Mouse (Mus musculus): ENCODE data around the gene Cyp24a1.
"Not testable (repeated sequence)": the region's sequence is repeated elsewhere in the genome, so short reads cannot be mapped to it uniquely, and the experiment has no call there.

Gene Cyp24a1

DNA sequence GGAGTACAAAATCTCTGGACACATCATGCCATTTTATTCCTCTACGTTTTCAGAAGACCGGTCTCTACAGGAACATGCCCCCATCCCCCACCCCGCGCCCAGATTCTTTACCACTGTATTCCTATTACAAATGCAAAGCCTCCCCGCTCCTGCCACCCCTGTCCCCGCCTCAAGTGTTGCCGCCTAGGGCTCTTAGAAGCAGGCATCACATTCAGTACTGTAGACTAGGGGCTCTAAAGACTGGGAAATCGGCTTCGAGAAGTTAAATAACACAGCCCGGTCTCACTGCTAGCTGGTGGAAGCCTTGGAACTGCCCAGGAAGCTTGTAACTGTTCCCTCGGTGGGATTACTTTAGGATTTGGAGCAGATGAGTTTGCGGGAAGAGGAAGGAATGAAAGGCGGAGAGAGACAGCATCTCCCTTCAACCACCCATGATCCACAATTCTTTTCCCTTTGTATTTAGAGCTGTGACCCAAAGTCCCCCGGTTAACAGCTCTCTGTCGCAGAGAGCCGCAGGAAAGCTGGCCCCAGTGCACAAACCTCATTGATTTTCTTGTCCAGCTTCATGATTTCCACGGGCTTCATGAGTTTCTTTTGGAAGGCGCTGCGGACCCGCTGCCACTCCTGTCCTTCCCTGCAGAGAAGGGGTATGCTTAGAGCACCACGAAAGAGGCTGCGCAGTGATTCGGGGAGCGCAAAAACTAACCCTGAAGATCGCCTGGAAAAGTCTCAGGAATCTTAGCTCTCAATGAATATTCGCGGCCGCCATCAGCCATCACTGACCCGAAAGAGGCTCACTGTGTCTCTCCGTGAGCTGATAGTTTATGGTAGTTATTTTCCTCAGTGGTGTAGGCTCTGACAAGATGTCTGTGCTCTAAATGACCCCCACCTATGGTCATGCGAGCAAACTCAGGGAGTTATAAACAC, 1.9 kb downstream of the Cyp24a1 start:
- no peak for DNase-seq

DNA sequence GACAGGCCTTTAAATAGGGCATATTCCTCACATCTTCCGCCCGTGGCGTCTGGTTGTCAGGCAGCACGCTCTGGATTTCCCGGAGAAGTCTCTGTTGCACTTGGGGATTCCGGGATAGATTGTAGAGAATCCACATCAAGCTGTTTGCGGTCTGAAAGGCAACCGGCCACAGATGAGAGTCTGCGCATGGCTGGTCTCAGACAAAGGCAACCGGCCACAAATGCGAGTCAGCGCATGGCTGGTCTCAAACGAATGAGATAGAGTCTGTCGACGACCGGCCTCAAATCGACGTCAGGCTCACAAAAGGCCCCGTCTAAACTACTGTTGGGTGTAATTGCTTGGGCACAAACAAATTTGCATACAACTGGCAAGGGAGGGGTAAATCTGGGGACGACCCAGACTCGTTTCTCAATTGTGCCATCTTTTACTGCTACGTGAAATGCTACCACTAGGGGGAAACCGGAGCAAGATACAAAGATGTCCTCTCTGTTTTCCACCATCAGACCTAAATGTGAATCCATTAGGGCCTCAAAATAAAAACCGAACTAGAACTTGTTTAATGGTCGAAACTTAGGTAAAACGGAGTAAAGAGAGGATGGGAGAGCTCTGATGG, 8.9 kb downstream of the Cyp24a1 start:
- DNase-seq = no peak

DNA sequence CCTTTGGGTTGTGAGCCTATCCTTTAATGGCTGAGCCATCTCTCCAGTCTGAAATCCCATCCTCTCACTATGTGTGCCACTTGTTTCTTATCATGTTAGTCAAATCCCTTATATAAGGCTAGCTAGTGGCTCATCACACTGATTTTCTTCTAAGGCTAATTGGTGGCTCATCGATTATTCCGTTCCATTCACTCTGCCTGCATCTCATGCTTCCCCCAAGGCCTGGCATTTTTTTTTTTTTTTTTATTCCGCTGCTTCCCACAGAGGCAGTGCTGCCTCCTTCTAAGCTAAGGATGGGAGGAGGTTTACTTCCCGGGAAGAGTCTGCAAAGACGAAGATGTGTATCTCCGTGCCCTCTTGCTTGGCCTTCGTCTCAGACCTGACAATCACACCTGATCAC, 9.7 kb downstream of the Cyp24a1 start:
- DNase-seq = no peak

DNA sequence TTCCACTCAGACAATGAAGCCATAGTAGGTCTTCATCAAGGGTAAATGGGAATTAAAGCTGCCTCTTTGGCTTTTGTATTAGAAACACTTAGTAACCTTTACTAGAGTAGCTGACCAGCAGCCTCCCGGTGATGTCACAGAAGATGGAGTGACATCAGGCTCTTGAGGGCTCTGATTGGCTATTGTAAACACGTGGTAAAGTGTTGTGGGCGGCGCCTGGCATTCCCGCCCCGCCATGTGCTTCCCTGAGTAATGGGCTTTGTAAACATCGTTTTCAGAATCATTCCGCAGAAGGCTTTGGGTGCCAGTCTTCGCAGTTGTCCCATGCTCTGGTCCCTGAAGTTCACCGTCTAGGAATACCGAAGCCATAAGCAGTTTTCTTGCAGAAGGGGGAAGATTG, 13.0 kb downstream of the Cyp24a1 start:
- DNase-seq = no peak

DNA sequence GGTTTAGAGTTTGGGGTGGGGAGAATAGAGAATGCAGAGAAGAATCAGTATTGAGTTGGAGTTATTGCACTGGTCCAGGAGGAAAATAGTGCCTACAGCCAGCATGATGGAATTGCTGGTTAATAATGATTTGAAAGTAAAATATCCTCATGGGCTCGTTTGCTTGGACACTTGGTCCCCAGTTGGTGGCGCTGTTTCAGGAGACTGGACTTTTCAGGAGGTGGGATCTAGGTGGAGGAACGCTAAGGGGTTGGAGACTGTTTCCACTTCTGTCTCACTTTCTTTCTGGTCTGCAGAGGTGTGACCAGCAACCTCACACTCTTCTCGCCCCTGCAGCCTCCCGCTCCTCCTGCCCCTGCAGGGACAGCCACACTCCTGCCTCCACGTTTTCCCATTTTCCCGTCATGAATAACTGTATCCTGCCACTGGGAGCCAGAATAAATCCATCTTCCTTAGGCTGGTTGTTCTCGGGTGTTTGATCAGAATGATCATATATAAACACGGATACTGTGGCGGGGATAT, 14.9 kb downstream of the Cyp24a1 start:
- DNase-seq = no peak

DNA sequence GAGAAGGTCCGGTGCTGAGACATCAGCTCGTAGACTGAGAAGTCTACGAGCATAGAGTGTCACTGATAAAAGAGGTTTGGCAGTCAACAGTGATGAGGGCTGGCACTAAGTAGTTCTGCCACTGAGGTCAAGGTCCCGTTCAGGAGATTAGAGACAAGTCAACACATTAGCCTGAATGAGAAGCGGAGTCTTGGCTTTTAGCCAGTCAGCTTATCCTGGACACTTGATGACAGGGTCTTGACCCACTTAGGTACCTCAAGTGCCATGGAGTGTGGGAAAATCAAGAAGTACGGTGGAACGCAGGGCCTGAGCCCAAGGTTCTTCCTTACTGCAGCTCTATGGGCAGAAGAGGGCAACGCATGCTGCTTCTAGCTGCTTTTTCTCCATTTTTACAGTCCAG, 20.3 kb downstream of the Cyp24a1 start:
- no peak for DNase-seq

DNA sequence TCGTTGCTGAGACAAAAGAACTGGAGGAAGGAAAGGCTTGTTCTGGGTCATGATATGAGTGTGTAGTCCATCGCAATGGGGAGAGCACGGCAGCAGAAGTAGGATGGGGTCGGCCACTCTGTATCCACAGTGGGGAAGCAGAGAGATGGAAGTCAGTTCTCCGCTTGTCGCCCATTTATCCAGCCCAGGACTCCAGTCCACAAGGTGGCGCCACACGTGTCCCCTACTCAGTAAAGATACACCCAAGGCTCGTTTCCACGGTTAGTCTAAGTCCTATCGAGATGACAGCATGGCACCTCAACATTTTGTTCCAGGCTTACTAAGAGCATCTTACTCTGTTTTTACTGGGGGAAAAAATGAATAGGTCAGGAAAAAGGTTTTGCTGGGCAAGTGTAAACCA, 20.7 kb downstream of the Cyp24a1 start:
- DNase-seq = no peak

DNA sequence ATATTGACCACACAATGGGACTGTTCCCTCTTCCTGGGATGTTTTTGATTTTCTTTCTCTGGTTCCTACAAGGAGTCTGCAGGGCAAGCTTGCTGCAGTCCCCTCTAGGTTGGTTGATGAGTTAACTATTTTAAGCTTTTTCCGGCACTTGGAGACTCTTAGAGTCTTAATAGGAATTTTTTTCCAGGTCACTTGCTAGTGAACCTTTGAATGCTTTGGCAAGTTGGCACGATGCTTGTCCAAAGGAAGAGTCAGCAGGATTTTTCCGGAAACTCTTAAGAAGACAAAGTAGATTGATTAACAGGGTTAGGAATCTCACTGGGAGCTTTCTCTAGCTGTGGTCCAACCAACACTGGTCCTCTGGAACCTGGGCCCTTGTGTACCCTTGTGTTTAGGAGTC, 21.8 kb downstream of the Cyp24a1 start:
- no peak for DNase-seq

DNA sequence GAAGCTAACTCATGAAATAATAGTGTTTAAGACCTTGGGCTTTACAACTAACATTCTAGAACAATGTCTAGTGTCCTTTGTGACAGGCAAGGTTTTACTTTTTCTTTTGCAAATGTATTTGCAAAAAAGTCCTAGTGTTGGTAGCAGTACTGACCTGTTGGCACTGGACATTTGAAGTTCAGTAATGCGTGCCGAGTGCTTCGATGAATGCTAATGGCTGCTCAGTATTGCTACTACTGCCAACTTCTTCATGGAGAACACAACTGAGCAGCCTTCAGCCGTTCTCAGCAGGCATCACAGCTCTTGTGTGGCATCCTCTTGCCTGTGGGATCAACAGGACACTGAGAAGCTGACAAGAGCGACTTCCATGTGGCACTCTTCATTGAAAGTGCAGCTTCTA, 22.8 kb downstream of the Cyp24a1 start:
- DNase-seq = no peak

DNA sequence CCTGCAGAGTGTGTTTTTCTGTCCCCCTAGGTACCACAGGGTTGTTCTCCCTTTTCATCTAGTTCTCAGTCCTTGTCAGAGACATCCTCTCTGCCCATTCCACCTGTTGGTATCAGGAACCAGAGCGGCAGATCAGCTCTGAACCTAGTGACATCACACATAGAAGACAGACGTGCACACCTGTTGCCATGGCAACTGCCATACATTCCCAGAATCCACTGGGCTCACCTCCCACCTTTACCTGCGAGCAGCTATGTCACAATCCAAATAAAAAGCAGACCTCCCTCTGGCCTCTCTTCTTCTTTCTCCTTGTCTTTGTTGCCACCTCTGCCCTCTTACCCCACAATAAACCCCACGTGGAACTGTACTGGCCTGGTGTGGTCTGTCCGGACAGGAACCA, 26.4 kb downstream of the Cyp24a1 start:
- no peak for DNase-seq

DNA sequence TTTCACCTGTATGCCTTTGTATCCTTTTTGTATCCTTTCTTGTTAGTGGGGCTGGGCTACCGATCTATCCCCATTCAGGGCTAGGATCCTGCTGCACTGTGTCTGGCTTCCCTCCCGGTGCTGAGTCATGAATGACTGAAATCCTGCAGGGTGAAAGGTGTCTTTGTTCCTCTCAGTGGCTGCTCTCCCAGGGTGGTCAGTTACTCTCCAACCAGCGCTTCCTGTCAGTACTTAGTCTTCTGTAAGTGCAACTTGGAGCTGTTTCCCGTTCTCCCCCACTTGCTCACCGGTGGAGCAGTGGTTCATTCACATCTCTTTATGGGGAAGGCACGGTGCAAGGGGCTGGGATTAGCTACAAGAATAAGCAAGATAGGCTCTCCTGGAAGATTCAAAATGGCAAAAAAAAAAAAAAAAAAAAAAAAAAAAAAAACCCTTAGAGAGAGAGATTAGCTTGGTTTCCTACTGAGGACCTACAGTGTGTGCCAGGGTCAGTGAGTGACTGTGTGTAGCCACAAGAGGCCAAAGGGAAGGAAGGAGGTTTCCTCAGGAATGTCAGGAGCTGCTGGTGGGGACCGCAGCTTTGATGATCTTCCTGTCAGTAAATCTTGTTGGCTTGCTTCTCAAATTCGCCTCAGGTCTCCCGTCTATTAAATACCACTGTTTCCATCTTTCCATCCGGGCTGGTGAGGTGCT, 27.2 kb downstream of the Cyp24a1 start:
- peak; percentile 81 for DNase-seq

DNA sequence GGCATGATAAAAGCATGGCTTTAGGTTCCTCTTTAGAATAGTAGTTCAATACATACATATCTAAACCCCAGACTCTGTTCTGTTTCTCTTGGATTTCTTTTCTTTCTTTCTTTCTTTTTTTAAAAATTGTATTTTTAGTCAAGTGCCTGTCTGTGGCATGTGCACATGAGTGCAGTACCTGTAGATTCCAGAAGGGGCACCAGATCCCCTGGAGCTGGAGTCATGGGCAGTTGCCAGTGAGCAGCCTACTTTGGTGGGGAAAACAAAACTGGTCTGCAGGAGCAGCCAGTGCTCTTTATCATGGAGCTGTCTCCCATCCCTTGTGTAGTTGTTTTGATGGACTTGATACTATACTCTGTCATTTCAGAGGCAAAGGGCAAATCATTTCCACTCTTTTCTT, 28.9 kb downstream of the Cyp24a1 start:
- DNase-seq = no peak

DNA sequence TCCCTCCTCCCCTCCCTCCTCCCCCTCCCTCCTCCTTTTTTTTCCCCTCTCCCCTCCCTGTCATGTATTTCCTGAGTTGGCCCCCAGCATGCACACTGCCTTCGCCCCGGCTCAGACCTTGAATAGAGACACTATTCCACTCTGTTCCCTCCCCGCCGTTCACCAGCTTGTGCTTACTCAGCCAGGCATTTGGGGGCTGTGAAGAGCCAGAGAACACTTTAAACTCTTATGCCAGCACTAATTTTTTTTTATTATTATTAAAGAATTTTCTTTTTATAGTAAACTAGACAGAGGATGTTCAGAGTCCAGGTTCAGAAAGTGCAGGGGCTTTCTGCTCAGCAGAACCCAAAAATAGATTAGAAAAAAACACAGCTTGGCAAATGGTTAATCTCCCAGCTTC, 32.1 kb downstream of the Cyp24a1 start:
- DNase-seq = peak; percentile 33

DNA sequence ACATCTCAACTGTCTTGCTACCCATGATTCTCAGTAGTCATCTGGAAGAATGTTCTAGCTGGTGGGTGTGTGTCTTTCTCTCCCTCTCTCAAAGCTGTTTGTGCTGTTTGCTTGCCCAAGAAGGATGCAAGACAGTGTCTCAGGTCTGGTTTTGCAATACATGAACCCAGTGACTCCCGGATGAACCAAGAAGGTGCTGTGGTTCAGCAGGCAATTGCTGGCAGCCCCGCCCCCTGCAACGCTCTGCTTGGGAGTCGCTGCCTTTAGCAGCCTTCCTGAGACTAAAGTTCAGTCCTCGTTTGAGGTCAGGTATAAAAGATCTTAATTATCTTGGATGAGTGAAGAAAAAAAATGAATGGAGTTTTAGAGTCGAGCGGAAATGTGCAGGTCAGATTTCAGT, 35.3 kb downstream of the Cyp24a1 start:
- peak; percentile 58 for DNase-seq

DNA sequence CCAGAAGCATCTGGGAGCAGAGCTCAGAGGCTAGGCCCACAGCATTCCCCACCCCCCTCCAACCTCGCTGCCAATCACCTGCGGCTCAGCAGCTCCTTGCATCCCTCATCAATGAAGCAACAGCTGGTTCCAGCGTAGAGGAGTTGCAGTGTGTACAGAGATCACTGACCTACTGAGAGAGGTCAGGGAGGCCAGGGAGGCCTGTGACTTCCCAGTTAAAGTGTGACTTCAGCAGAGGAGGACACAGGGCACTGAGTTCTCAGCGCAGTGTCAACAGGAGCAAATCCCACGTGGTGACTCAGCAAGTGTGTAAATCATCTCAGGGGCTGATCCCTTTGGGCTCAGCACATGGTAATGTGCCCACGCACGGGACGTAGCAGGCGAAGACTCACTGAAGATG, 37.1 kb downstream of the Cyp24a1 start:
- peak; percentile 60 for DNase-seq

DNA sequence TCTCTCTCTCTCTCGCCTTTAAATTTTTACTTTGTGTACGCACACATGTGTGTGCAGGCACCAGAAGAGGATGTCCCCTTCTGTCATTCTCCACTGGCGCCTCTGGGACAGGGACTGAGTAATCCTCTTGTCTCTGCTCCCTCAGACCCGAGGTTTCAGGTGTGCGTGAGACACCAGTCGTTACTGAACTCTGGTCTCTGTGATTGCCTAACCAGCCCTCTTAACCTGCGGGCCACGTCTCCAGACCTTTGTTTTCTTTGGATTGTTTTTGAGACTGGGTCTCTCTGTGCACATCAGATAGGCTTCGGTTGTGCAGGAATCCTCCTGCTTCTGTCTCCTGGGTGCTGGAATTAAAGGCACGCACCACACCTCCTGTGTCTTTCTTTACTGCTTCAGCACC, 37.8 kb downstream of the Cyp24a1 start:
- DNase-seq = no peak

DNA sequence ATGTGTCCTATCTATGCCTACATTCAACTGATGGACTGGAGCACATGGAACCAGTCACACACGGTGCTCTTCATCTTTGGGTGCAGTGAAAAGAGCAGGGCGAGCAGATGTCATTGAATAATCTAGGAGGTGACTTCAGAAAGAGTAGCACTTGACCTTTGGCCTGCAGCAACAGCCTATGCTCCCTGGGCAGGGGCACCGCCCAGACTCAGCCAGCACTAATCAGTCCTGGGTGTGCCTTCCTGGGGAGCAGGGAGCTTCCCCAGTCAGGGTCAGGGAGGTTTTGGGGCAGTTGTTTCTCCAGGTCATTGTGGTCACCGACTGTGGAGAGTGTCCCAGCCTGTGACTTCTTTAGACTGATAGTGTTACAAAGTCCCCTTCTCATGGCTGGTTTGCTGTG, 43.1 kb downstream of the Cyp24a1 start:
- DNase-seq = not testable (repeated sequence)

DNA sequence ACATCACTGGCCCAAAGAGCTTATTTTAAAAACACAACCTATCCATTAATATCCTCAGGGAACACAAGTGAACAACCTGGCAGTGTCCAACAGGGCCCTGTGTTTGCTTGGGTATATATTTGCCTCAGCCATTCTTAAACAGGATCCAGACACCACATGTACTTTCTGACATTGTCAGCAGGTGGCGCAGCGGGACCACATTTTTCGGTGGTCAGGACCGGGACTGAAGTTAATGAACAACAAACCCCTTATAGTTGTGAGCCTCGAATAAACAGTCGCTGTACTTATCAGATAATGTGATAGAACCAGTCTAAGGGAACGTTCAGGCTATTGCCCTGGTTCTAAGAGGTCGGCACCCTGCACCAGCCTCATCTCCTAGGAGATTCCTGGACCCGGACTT, 46.0 kb downstream of the Cyp24a1 start:
- peak; percentile 90 for DNase-seq

DNA sequence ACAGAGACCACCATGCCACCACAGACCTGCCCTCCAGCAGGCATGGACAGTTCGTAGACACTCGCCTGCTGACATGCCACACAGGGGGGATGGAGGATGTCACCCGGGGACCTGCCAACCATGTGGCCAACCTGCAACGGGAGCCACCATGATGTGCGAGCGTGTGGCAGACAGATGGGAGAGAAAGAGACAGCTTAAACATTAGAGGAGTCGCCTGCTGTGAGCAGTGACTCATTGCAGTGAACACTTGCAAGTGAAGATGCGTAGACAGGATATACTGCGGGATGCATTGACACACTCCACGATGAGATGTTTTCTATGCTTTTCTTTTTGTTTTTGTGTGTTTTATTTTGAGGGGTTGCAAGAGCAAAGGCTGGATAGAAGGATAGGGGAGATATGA, 49.3 kb downstream of the Cyp24a1 start:
- no peak for DNase-seq

DNA sequence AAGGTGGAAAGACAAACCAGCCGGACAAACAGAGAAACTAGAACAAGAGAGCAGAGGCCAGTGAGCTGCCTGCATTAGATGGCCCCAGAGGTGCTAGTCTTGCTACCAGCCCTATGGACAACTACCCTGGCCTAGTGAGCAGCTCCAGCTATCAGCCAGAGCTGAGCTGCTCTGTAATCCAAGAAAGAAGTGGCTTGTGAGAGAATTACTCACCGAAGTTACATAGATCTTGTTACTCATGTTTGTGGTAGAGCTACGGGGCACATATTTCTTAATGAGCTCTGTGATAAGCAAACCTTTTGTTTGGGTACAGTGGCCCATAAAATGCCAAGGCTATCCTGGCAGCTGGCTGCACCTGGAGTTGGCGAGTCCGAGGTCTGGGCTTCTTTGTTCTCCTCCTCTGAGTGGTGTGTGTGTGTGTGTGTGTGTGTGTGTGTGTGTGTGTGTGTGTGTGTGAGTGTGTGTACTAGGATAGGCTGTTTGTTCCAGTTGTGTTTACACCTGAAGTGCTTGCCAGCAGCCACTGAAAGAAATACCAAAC, 50.0 kb downstream of the Cyp24a1 start:
- DNase-seq = no peak

DNA sequence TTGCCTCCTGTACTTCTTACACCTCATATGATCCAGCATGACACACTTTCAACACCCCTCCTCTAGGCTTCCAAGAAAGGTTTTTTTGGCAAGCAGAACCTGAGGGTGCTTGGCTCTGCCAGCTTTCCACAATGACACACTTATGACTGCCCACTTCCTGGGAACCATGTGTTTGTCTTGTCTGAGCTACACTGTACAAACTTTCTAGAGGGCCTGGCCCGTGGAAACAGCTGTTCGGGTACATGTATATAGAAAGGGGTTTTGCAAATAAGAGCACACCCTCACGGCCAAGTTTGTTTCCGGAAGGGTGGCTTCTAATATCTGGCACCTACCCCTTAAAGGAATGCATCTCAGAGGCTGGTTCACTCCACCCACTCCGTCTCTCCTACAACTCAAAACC, 51.1 kb downstream of the Cyp24a1 start:
- DNase-seq = no peak

DNA sequence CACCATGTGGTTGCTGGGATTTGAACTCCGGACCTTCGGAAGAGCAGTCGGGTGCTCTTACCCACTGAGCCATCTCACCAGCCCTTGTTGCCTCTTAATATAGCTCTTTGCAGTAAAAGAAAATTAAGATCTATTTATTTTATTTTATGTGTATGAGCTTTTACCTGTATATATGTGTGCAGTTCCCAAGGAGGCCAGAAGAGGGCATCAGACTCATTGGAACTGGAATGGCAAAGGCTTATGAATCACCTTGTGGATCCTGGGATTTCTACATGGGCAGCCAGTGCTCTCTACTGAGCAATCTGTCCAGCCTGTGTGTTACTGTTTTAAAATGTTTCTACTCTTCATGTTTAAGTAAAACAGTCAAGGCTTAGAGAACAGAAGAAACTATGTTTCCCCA, 54.4 kb downstream of the Cyp24a1 start:
- peak; percentile 45 for DNase-seq

DNA sequence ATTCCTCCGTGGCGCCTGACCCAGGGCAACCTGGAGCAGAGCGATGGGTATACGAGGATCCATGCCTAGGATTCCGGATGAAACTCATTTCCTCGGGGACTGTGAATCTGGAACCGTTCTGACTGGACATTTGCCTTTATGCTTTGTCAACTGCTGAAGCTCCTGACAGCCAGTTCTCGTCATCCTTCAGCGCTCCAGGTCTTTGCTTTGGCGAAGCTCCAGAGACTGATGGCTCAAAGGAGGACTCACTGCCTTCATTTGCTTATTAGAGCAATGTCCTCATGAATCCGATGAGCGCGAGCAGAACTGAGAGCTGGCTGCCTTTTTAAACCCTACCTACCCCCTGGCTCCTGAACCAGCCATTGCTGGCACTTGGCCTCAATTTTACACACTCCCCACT, 58.2 kb downstream of the Cyp24a1 start:
- no peak for DNase-seq

DNA sequence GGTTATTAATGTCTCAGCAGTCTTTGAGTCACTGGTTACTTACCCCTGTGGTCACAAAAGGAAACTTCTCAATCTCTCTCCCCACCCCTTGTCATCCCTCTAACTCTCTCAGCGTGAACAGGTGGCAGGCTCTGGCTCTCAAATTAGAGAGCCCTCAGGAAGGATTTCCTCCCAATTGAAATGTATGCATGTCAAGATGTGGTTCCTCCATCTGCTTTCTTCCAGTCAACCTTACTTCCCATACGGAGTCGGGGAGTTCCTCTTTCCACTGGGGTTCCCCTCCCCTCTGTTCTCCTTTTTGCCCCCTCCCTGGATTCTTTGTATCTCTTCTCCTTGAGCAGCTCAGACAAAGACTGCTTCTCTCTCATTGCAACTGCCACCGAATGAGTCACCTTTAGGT, 60.7 kb downstream of the Cyp24a1 start:
- DNase-seq = no peak

Measured in kidney, adult 18-20 months (tissue).